Mouse (Mus musculus) midbrain, embryonic 11.5 days (tissue): ENCODE data around the gene Rtp4. TPM values are rescaled to one million over a fixed set of nuclear protein-coding genes. Genes with fewer than 3 reads are reported as not detected.

Experiments
- ATAC-seq: fragments of 200-750 bp; cut with Nextera tagmentation; 2 replicates; pipeline ENCODE4 v1.8.0; 2017; ENCODE audit warnings: moderate TSS enrichment, moderate library complexity; ENCODE audit not compliant: low FRiP score
- DNase-seq: peaks from one replicate; pipeline ENCODE4 v3.0.0; 2015; ENCODE audit warnings: low spot score; ENCODE audit errors: missing footprints
- H3K27ac ChIP-seq: fragments of 300-500 bp; sonication (generic); 2 replicates; pipeline ENCODE4 v1.5.1; 2014; ENCODE audit warnings: low read depth, low read length
- H3K27me3 ChIP-seq: fragments of 300-500 bp; sonication (generic); 2 replicates; pipeline ENCODE4 v1.6.1; 2014; ENCODE audit warnings: mild to moderate bottlenecking, low read length, moderate library complexity, mixed read lengths; ENCODE audit not compliant: control insufficient read depth, insufficient read depth
- H3K36me3 ChIP-seq: fragments of 300-500 bp; sonication (generic); 2 replicates; pipeline ENCODE4 v1.6.1; 2014; ENCODE audit warnings: mild to moderate bottlenecking, low read length, moderate library complexity, mixed read lengths; ENCODE audit not compliant: control insufficient read depth, insufficient read depth
- H3K4me1 ChIP-seq: fragments of 300-500 bp; sonication (generic); 2 replicates; pipeline ENCODE4 v1.6.1; 2014; ENCODE audit warnings: low read length; ENCODE audit not compliant: control insufficient read depth, insufficient read depth
- H3K4me2 ChIP-seq: fragments of 300-500 bp; sonication (generic); 2 replicates; pipeline ENCODE4 v1.6.1; 2014; ENCODE audit warnings: mild to moderate bottlenecking, moderate library complexity
- H3K4me3 ChIP-seq: fragments of 300-500 bp; sonication (generic); 2 replicates; pipeline ENCODE4 v1.5.1; 2014; ENCODE audit warnings: low read depth, low read length
- H3K9ac ChIP-seq: fragments of 300-500 bp; sonication (generic); 2 replicates; pipeline ENCODE4 v1.6.1; 2014; ENCODE audit warnings: low read length
- H3K9me3 ChIP-seq: fragments of 300-500 bp; sonication (generic); 2 replicates; pipeline ENCODE4 v1.6.1; 2016; ENCODE audit warnings: low read length; ENCODE audit not compliant: control insufficient read depth
- WGBS: fragments of 180-500 bp; shearing (Covaris S2); extraction: QIAGEN DNeasy Blood & Tissue Kit; methylation state at CpG from one replicate; pipeline ENCODE4 v1.1.7; 2014; 5-methylcytosine and 5-hydroxymethylcytosine counted together
- polyA plus RNA-seq: library from polyadenylated mRNA; unstranded; fragments of >200 nt; fragmentation: Nextera tagmentation; extraction: Ambion mirVana; gene quantifications from 2 replicates; pipeline ENCODE4 v1.2.1, GENCODE M21; 2014

Gene Rtp4
- polyA plus RNA-seq, 1 experiment from 2014 or later = 2.2 TPM

- H3K27ac ChIP-seq = no peak overlapping the region
- H3K9me3 ChIP-seq = no peaks in the 10 kb centered on the region
- ATAC-seq (no peak), DNase-seq (no peak)
- H3K27me3 ChIP-seq = no peaks in the 10 kb centered on the region
- no peaks in the 10 kb centered on the region for H3K36me3 ChIP-seq
- H3K9ac ChIP-seq = no peak overlapping the region
- H3K4me1 ChIP-seq = no peaks in the 10 kb centered on the region
- 89% methylated on average over 4 of the region's 4 CpGs for WGBS
- no peak overlapping the region for H3K4me2 ChIP-seq
- H3K4me3 ChIP-seq = no peak overlapping the region
Measured at GRCm38 (mm10) chr16:23547783-23548182, 27.7 kb downstream of the Rtp4 start.

- Histone ChIP-seq H3K9me3 (no peaks in the 10 kb centered on the region), H3K4me3 (no peak overlapping the region), H3K27me3 (no peaks in the 10 kb centered on the region), H3K4me2 (no peak overlapping the region), H3K27ac (no peak overlapping the region), H3K36me3 (no peaks in the 10 kb centered on the region), H3K9ac (no peak overlapping the region), H3K4me1 (no peaks in the 10 kb centered on the region)
- DNase-seq (peak; percentile 88), ATAC-seq (peak; percentile 71; the same call in 1 of the 2 replicates)
- 49% methylated on average over 8 of the region's 8 CpGs for WGBS
Measured at GRCm38 (mm10) chr16:23550346-23550980, 30.4 kb downstream of the Rtp4 start.

- no peak for DNase-seq
- ATAC-seq = 0 out of 2 replicates have a peak, but pooled peaks have one; percentile 23
- Histone ChIP-seq H3K27ac (no peak overlapping the region), H3K4me1 (no peaks in the 10 kb centered on the region), H3K27me3 (no peaks in the 10 kb centered on the region), H3K9me3 (no peaks in the 10 kb centered on the region), H3K9ac (no peak overlapping the region), H3K36me3 (no peaks in the 10 kb centered on the region), H3K4me3 (no peak overlapping the region), H3K4me2 (no peak overlapping the region)
- 94% methylated on average over 18 of the region's 18 CpGs for WGBS
Measured at GRCm38 (mm10) chr16:23550981-23551582, 31.0 kb downstream of the Rtp4 start.

GRCm38 (mm10) chr16:23554673-23555072 lies 34.6 kb downstream of the Rtp4 start:
- Histone ChIP-seq H3K4me1 (no peaks in the 10 kb centered on the region), H3K4me2 (no peak overlapping the region), H3K4me3 (no peak overlapping the region), H3K9ac (no peak overlapping the region), H3K9me3 (no peaks in the 10 kb centered on the region), H3K27ac (no peak overlapping the region), H3K36me3 (no peaks in the 10 kb centered on the region), H3K27me3 (no peaks in the 10 kb centered on the region)
- ATAC-seq = no peak
- 95% methylated on average over 5 of the region's 5 CpGs for WGBS
- no peak for DNase-seq

- H3K9ac ChIP-seq = no peak overlapping the region
- H3K36me3 ChIP-seq = no peaks in the 10 kb centered on the region
- H3K4me2 ChIP-seq = no peak overlapping the region
- DNase-seq (no peak), ATAC-seq (no peak)
- no peaks in the 10 kb centered on the region for H3K9me3 ChIP-seq
- H3K4me1 ChIP-seq = no peaks in the 10 kb centered on the region
- no peak overlapping the region for H3K27ac ChIP-seq
- no peak overlapping the region for H3K4me3 ChIP-seq
- WGBS = 90% methylated on average over 5 of the region's 5 CpGs
- no peaks in the 10 kb centered on the region for H3K27me3 ChIP-seq
Measured at GRCm38 (mm10) chr16:23557195-23557594, 37.1 kb downstream of the Rtp4 start.

GRCm38 (mm10) chr16:23557669-23558068 lies 37.6 kb downstream of the Rtp4 start:
- H3K27me3 ChIP-seq = no peaks in the 10 kb centered on the region
- no peaks in the 10 kb centered on the region for H3K9me3 ChIP-seq
- no peak overlapping the region for H3K9ac ChIP-seq
- no peaks in the 10 kb centered on the region for H3K36me3 ChIP-seq
- 82% methylated on average over 2 of the region's 2 CpGs for WGBS
- H3K4me3 ChIP-seq = no peak overlapping the region
- ATAC-seq (no peak), DNase-seq (no peak)
- no peak overlapping the region for H3K27ac ChIP-seq
- H3K4me1 ChIP-seq = no peaks in the 10 kb centered on the region
- no peak overlapping the region for H3K4me2 ChIP-seq

- no peak overlapping the region for H3K4me3 ChIP-seq
- H3K9me3 ChIP-seq = no peaks in the 10 kb centered on the region
- no peaks in the 10 kb centered on the region for H3K36me3 ChIP-seq
- no peaks in the 10 kb centered on the region for H3K4me1 ChIP-seq
- ATAC-seq = no peak
- H3K4me2 ChIP-seq = no peak overlapping the region
- 81% methylated on average over 4 of the region's 4 CpGs for WGBS
- no peak for DNase-seq
- H3K27ac ChIP-seq = no peak overlapping the region
- no peak overlapping the region for H3K9ac ChIP-seq
- no peaks in the 10 kb centered on the region for H3K27me3 ChIP-seq
Measured at GRCm38 (mm10) chr16:23568369-23568958, 48.4 kb downstream of the Rtp4 start.

GRCm38 (mm10) chr16:23574561-23574960 lies 54.5 kb downstream of the Rtp4 start:
- H3K9me3 ChIP-seq = no peaks in the 10 kb centered on the region
- no peaks in the 10 kb centered on the region for H3K27me3 ChIP-seq
- no peaks in the 10 kb centered on the region for H3K4me1 ChIP-seq

More at GRCm38 (mm10) chr16:23574561-23574960, 54.5 kb downstream of the Rtp4 start:
- 66% methylated on average over 2 of the region's 2 CpGs for WGBS
- Histone ChIP-seq H3K36me3 (no peaks in the 10 kb centered on the region), H3K27ac (no peak overlapping the region), H3K4me2 (no peak overlapping the region), H3K9ac (no peak overlapping the region), H3K4me3 (no peak overlapping the region)
- ATAC-seq (no peak), DNase-seq (no peak)
